Mouse (Mus musculus): ENCODE results near the gene Wdr89. TPM values are rescaled to one million over a fixed set of nuclear protein-coding genes. Genes with fewer than 3 reads are reported as not detected.

Wdr89 gene
- total RNA-seq, 2 experiments from 2014 or later = 3.7 to 4.1 TPM

GRCm38 (mm10) chr12:75616841-75617240 lies 52.5 kb downstream of the Wdr89 start:
- DNase-seq (ENCODE audit: low spot score in 2 of 2) = no peak

- no peak for DNase-seq (ENCODE audit: low spot score in 2 of 2)
Observed at GRCm38 (mm10) chr12:75616158-75616791, 53.1 kb downstream of the Wdr89 start.

GRCm38 (mm10) chr12:75615556-75615955 lies 53.8 kb downstream of the Wdr89 start:
- no peak for DNase-seq (ENCODE audit: low spot score in 2 of 2)

- peak in 1 of 2 experiments; percentile 29 for DNase-seq (ENCODE audit: low spot score in 2 of 2)
Observed at GRCm38 (mm10) chr12:75612711-75613110, 56.6 kb downstream of the Wdr89 start.

DNA sequence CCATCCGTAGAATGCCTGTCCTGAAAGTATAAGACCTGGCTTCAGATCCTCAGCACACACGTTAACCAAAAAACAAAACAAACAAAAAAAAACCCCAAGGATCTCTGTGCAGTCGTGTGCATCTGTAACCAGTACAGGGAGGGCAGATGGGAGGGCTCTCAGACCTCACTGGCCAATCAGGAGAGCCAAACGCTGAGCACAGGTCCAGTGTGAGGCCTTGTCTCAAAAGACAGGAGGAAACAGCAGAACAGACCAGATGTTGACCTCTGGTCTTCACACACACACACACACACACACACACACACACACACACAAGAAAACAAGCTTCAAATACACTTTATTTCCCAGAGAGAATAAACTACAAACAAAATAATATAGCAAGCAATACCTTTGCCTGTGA lies 69.8 kb downstream of the Wdr89 start:
- no peak for DNase-seq (ENCODE audit: low spot score in 2 of 2)

DNA sequence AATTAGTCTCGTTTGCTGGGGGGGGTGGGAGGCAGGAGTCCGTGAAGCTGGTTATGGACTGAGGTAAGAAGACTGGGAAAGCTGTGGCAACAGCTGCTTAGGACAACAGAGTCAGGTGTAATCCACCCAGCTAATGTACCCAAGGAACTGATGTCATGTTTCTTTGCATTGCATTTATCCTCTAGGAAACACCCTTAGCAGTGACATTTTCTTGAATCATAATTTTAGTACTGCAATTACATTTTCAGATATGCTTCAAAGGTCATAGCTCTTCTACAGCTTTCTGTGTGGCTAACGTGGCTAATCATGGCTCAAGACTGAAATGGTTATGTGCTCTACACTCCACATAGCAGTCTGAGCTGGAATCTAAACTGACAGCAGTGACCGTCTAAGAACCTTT lies 70.3 kb downstream of the Wdr89 start:
- no peak for DNase-seq (ENCODE audit: low spot score in 2 of 2)

DNA sequence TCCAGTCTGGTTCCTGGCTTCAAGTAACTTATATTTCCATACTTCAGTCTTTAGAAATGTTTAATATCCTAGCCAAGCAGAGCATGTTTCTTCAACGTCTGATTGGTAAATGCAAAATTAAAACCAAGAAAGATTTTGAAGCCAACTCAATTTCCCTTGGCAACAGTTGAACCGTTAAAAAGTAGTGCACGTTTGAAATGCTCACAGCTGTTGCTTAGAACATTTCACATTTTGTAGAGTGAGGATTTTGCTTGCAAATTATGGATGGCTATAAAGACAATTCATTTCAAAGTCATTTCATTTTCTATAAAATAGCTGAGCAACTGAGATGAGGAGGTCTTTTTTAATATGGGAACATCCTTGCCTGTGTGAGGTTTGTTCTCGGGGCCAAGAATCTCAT lies 71.6 kb downstream of the Wdr89 start:
- DNase-seq (ENCODE audit: low spot score in 2 of 2) = no peak

DNA sequence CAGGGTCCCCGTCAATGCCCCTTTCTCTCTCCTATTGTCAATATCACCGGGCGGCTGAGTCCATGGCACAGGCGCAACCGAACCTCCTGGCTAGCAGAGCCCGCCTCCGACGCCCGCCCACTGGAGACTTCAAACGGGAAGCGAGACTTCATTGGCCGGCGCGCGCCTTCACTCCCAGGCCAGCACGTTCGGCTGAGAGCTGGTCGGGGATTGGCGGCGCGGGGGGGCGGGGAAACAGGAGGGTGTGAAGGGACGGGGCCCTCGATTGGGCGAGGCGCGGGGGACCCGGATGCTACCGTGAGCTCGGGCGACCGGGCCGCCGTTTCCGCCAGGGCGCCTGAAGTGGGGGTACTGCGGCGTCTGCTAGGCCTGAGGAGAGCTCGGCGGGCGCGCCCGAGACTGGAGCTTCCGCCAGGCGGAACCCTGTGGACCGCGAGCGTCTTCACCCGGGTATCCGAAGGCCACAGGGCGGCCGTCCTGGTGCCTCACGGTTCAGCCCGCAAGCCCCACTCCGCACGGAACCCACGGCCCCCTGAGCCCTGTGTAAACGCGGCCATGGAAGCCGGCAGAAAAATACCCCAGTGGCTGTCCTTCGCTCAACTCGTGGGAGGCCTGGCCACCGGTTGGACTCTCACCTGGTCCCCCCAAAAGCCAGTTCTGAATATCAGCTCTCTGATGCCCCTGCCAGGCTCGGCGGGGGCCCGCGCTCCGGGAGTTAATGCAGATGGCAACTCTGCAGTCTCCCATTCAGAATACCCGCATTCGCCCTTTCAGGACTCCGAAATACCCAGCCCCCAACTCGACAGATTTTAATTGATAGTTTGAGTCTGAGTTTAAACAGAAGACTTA lies 73.0 kb downstream of the Wdr89 start, which contains the start of gene Ppp2r5e:
Gene Ppp2r5e (minus strand): TSS at position 92 of the 849 bp plus-strand sequence.
- peak; percentile 99 for DNase-seq (ENCODE audit: low spot score in 2 of 2)

DNA sequence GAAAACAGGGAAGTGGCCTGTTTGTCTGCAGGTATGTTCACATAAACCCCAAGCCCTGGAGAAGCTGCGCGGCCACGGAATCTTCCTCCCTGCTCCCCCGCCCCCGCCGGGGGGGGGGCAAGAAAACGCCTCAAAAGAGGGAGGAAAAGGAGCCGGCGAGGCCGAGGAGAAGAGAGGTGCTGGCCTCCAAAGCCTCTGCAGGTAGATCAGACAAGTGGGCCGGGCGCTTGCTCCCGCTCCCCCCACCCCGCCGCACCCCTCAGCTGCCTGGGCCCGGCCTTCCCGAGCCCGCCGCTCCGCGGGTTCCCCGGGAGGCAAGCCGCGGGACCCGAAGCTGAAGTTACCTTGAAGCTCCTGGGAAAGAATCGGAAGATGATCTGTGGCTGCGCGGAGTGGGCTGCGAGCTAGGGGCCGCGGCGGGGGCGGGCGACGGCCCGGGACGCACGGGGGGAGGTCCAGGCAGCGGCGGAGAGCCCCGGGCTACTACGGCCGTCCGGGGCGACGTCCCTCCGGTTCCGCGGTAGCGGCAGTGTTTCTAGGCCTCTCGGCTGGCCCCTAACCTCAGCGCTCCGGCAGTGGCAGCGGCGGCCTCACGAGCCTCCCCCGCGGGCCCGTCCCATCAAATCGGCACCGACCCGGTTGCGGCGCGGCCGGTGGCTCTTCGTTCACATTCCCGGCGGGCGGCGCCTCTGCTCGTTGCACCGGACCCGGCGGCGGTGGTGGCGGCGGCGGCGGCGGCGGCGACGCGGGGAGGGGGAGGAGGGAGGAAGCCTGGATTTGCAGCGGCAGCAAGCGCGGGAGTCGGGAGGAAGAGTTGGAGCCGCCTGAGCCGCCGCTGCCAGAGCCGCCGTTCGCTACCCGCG lies 73.8 kb downstream of the Wdr89 start:
- DNase-seq (ENCODE audit: low spot score in 2 of 2) = peak in 1 of 2 experiments; percentile 13

GRCm38 (mm10) chr12:75594404-75594803 lies 74.9 kb downstream of the Wdr89 start:
- no peak for DNase-seq (ENCODE audit: low spot score in 2 of 2)

- no peak for DNase-seq (ENCODE audit: low spot score in 2 of 2)
Observed at GRCm38 (mm10) chr12:75593817-75594216, 75.5 kb downstream of the Wdr89 start.

DNA sequence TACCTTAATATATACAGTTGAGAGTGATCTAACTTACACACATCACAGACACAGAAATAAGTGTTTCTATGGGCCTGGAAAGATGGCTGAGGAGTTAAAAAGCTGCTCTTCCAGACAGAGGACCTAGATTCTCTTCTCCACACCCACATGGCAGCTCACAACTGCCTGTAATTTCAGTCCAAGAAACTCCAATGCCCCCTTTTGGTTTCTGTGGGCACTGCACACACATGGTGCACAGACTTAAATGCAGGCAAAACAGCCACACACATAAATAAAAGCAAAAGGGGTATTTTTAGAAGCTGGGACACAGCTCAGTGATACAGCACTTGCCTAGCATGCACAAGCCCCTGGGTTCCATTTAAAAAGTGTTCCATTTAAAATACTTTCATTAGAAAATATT lies 81.8 kb downstream of the Wdr89 start:
- DNase-seq (ENCODE audit: low spot score in 2 of 2) = no peak

DNA sequence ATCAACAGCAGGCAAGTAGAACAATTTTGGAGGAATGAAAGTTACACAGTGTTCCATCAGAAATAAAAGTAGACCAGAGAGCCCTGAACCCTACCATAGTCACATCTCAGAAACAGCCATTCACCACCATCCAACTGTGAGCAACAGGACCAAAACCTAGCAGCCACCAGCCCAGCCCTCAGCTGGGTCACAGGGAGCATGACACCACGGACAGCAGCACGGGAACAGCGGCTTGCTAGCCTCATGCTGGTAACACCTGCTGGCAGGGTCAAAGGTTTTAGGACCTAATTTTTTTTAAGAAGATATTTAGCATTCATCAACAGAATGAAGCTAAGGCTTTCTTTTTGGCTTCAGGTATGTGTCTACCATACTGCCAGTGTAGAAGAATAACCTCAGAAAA lies 85.6 kb downstream of the Wdr89 start:
- no peak for DNase-seq (ENCODE audit: low spot score in 2 of 2)

Other genes with a start within 250 kb of the Wdr89 start
- gene Ppp2r5e, start 73.3 kb downstream of the Wdr89 start, total RNA-seq (2021) = 10 to 100 TPM; 77.4 to 83.5 TPM
- gene Sgpp1, start 66.2 kb upstream of the Wdr89 start, total RNA-seq (2021) = 10 to 100 TPM; 28.5 to 29.6 TPM
- gene Syne2, start 148.6 kb upstream of the Wdr89 start, total RNA-seq (2021) = 10 to 100 TPM; 29.2 to 29.4 TPM

Data from layer of hippocampus, postnatal 10 days (tissue).